Mouse (Mus musculus): ENCODE results near the gene Rptor.

GRCm38 (mm10) chr11:119806539-119806938, 203.8 kb downstream of the Rptor start:
- TF ChIP-seq POLR2A (IDR thresholded peaks at IDR 0.05; ENCODE audit: extremely low read depth, insufficient read depth, low read length): no peak
- no peak for TF ChIP-seq CTCF (IDR thresholded peaks at IDR 0.05; ENCODE audit: low read depth, low read length)

Measured in liver, adult 2 months (tissue).